ENCODE assay signal across 8 mouse cellular contexts in genomic region chr16:23403008-23403755, GRCm38 (mm10). TPM values are rescaled to one million over a fixed set of nuclear protein-coding genes. Genes with fewer than 3 reads are reported as not detected.
A peak's percentile ranks its signal among the peaks of the same experiment; 100 is the strongest.
DNase-seq lines count a peak whose midpoint lies in the region; ATAC-seq and TF ChIP-seq lines count a peak whose summit lies in the region.

No protein-coding gene starts in this region.

- TF ChIP-seq CTCF in cortical plate, adult 2 months (IDR thresholded peaks at IDR 0.05; ENCODE audit: extremely low read depth, insufficient read depth, low read length), result peak; percentile 72

- no peaks in the 10 kb centered on the region for H3K27me3 ChIP-seq in liver, embryonic 12.5 days (replicated peaks)
- no peaks in the 10 kb centered on the region for H3K27me3 ChIP-seq in kidney, embryonic 14.5 days (ENCODE audit: control insufficient read depth, insufficient read depth, low read length)
- no peaks in the 10 kb centered on the region for H3K27me3 ChIP-seq in limb, embryonic 12.5 days

- no peak overlapping the region for H3K27ac ChIP-seq in liver, embryonic 12.5 days
- no peak overlapping the region for H3K27ac ChIP-seq in cortical plate, adult 2 months (ENCODE audit: insufficient read depth, low read length)
- H3K27ac ChIP-seq in kidney, embryonic 14.5 days (ENCODE audit: low read depth, low read length), result no peak overlapping the region
- no peak overlapping the region for H3K27ac ChIP-seq in limb, embryonic 12.5 days

- no peak for TF ChIP-seq POLR2A in cortical plate, adult 2 months (IDR thresholded peaks at IDR 0.05; ENCODE audit: extremely low read depth, insufficient read depth, low read length)

- WGBS in liver, embryonic 12.5 days (ENCODE audit: insufficient replicate concordance), result 39% methylated on average over 8 of the region's 8 CpGs
- WGBS in kidney, embryonic 14.5 days, result 41% methylated on average over 8 of the region's 8 CpGs
- WGBS in limb, embryonic 12.5 days, result 50% methylated on average over 8 of the region's 8 CpGs

- H3K4me1 ChIP-seq in liver, embryonic 12.5 days, result peaks cover 16% of the 10 kb centered on the region
- H3K4me1 ChIP-seq in cortical plate, adult 2 months (ENCODE audit: control insufficient read depth, insufficient read depth, low read length), result no peaks in the 10 kb centered on the region
- H3K4me1 ChIP-seq in kidney, embryonic 14.5 days (ENCODE audit: control insufficient read depth, insufficient read depth, low read length), result peaks cover 7% of the 10 kb centered on the region; the same call in 1 of the 2 replicates
- H3K4me1 ChIP-seq in limb, embryonic 12.5 days (replicated peaks), result peaks cover 13% of the 10 kb centered on the region; the same call in 1 of the 2 replicates

- no peak overlapping the region for H3K4me2 ChIP-seq in liver, embryonic 12.5 days
- H3K4me2 ChIP-seq in kidney, embryonic 14.5 days (replicated peaks; ENCODE audit: low read depth, low read length), result no peak overlapping the region
- no peak overlapping the region for H3K4me2 ChIP-seq in limb, embryonic 12.5 days

- H3K9ac ChIP-seq in liver, embryonic 12.5 days, result no peak overlapping the region
- no peak overlapping the region for H3K9ac ChIP-seq in kidney, embryonic 14.5 days (ENCODE audit: low read depth, low read length)
- no peak overlapping the region for H3K9ac ChIP-seq in limb, embryonic 12.5 days (replicated peaks)

- no peak overlapping the region for H3K4me3 ChIP-seq in liver, embryonic 12.5 days
- no peak overlapping the region for H3K4me3 ChIP-seq in cortical plate, adult 2 months (ENCODE audit: insufficient read depth, low read length)
- no peak overlapping the region for H3K4me3 ChIP-seq in kidney, embryonic 14.5 days (ENCODE audit: low read length)
- no peak overlapping the region for H3K4me3 ChIP-seq in limb, embryonic 12.5 days (replicated peaks)

- no peaks in the 10 kb centered on the region for H3K9me3 ChIP-seq in liver, embryonic 12.5 days (replicated peaks)
- no peaks in the 10 kb centered on the region for H3K9me3 ChIP-seq in kidney, embryonic 14.5 days (ENCODE audit: control insufficient read depth, low read length)
- H3K9me3 ChIP-seq in limb, embryonic 12.5 days, result no peaks in the 10 kb centered on the region

- no peaks in the 10 kb centered on the region for H3K36me3 ChIP-seq in liver, embryonic 12.5 days
- H3K36me3 ChIP-seq in kidney, embryonic 14.5 days (ENCODE audit: control insufficient read depth, insufficient read depth, low read length), result no peaks in the 10 kb centered on the region
- no peaks in the 10 kb centered on the region for H3K36me3 ChIP-seq in limb, embryonic 12.5 days

- no peak for ATAC-seq in liver, embryonic 12.5 days
- peak; percentile 81 for ATAC-seq in kidney, embryonic 14.5 days (ENCODE audit: low FRiP score, low TSS enrichment)
- ATAC-seq in limb, embryonic 12.5 days (ENCODE audit: insufficient number of reproducible peaks, insufficient read depth, low FRiP score, low TSS enrichment, low read depth), result peak; percentile 68; the same call in 1 of the 2 replicates

- DNase-seq in liver, result peak; percentile 71
- DNase-seq in gastrocnemius, postnatal 4 days (ENCODE audit: low spot score in 2 of 2), result peak; percentile 68 to 79
- DNase-seq in naive thymus-derived CD4-positive, alpha-beta T cell, adult 2 months (ENCODE audit: low read depth), result peak; percentile 89
- DNase-seq in testis, postnatal 10 days (ENCODE audit: low spot score), result peak; percentile 90

RNA-seq across cellular contexts. Expression of gene Rtp1, which starts 25.8 kb away (rescaled TPM):
- not detected in 2 replicates for polyA plus RNA-seq in liver, embryonic 12.5 days (2016; fragmentation: Nextera tagmentation; extraction: Ambion mirVana)
- 0.25 and 0.38 TPM in 2 replicates for polyA plus RNA-seq in cortical plate, adult 2 months (2012; rRNA removed)
- not detected for total RNA-seq in gastrocnemius, postnatal 4 days (2021)
- not detected in 2 replicates for polyA plus RNA-seq in kidney, embryonic 14.5 days (2014; fragmentation: Nextera tagmentation; extraction: Ambion mirVana)
- 0.06 TPM in 1 of 2 replicates, not detected in the other for polyA plus RNA-seq in limb, embryonic 12.5 days (2016; fragmentation: Nextera tagmentation; extraction: Ambion mirVana)
